Mouse (Mus musculus): ENCODE measurements at regions not wholly inside any gene's neighbourhood (a gene's known extent, or its start where the extent isn't known, plus 50 kb on each side); places are given as distances from the start of the nearest gene placed in this dataset.
A peak's percentile ranks its signal among the peaks of the same experiment; 100 is the strongest.

- DNase-seq (ENCODE audit: low read depth), result no peak
These were observed 647.5 kb downstream of the Kcnj3 start for GRCm38 (mm10) chr2:56083226-56083625.

- DNase-seq (ENCODE audit: low read depth), result no peak
These were observed 673.8 kb downstream of the Kcnj3 start for GRCm38 (mm10) chr2:56109531-56109930.

GRCm38 (mm10) chr2:56109975-56110374 is 674.2 kb downstream of the Kcnj3 start:
- DNase-seq (ENCODE audit: low read depth), result no peak

GRCm38 (mm10) chr2:56114469-56114868 is 678.7 kb downstream of the Kcnj3 start:
- peak; percentile 18 for DNase-seq (ENCODE audit: low read depth)

- DNase-seq (ENCODE audit: low read depth), result peak; percentile 4
These were observed 683.6 kb downstream of the Kcnj3 start for GRCm38 (mm10) chr2:56119368-56119767.

- DNase-seq (ENCODE audit: low read depth), result no peak
These were observed 711.4 kb downstream of the Kcnj3 start for GRCm38 (mm10) chr2:56147107-56147615.

GRCm38 (mm10) chr2:56196449-56196848 is 760.7 kb downstream of the Kcnj3 start:
- no peak for DNase-seq (ENCODE audit: low read depth)

GRCm38 (mm10) chr2:56227476-56227875 is 791.7 kb downstream of the Kcnj3 start:
- no peak for DNase-seq (ENCODE audit: low read depth)

- no peak for DNase-seq (ENCODE audit: low read depth)
These were observed 797.3 kb downstream of the Kcnj3 start for GRCm38 (mm10) chr2:56233042-56233441.

- DNase-seq (ENCODE audit: low read depth), result no peak
These were observed 821.5 kb downstream of the Kcnj3 start for GRCm38 (mm10) chr2:56257044-56257954.

GRCm38 (mm10) chr2:56304920-56305319 is 818.9 kb downstream of the Nr4a2 start:
- no peak for DNase-seq (ENCODE audit: low read depth)

GRCm38 (mm10) chr2:56321692-56322091 is 802.1 kb downstream of the Nr4a2 start:
- no peak for DNase-seq (ENCODE audit: low read depth)

GRCm38 (mm10) chr2:56322508-56322907 is 801.3 kb downstream of the Nr4a2 start:
- no peak for DNase-seq (ENCODE audit: low read depth)

GRCm38 (mm10) chr2:56335974-56336373 is 787.8 kb downstream of the Nr4a2 start:
- DNase-seq (ENCODE audit: low read depth), result no peak

- DNase-seq (ENCODE audit: low read depth), result no peak
These were observed 759.7 kb downstream of the Nr4a2 start for GRCm38 (mm10) chr2:56364065-56364464.

All from naive thymus-derived CD4-positive, alpha-beta T cell, adult 2 months (primary cell).